ENCODE assay signal across 10 mouse cellular contexts in the genomic region with DNA sequence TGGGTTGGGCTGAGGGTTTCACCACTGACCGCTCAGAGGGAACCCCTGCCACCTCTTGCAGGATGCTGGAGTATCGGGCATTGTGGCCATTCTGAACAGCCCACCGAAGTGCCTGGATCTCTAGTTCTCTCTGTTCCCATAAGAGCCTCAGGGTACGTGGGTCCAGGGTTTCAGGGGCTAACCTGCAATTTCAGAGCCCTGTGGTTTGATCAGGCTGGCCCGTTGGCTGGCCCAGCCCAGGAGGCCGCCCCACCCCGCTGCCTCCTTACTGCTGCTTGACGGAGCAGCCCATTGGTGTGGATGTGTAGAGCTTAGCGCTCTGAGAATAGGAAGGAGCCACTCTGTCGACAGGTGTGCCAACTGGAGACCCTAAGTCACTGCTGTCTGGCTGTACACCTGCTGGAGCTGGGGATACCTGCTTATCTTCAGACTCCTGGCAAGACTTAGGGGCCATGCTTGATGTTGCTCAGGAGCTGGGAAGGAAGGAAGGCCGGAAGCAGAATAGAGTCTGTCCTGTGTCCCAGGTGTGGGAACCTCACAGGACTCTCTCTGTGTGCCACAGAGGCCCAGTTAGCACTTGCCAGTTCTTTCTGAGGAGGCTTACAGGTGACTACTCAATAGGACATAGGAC. TPM values are rescaled to one million over a fixed set of nuclear protein-coding genes. Genes with fewer than 3 reads are reported as not detected.
DNase-seq lines count a peak whose midpoint lies in the region; ATAC-seq and TF ChIP-seq lines count a peak whose summit lies in the region.
"Had no signal": no experiment of that assay in that cellular context is flagged by ENCODE, and none has a peak within 500 bp of the region (broad histone marks: within the 10 kb centered on the region; RNA-seq: fewer than 3 reads in every experiment).

A gene (minus strand): TSS at position 476 of the 631 bp plus-strand sequence.

- no peak for DNase-seq in heart, adult 2 months
- no peak for DNase-seq in midbrain, embryonic 14.5 days
- DNase-seq in thymus, adult 18-20 months, result no peak
- DNase-seq in gastrocnemius, postnatal 4 days (ENCODE audit: low spot score in 2 of 2), result no peak
- no peak for DNase-seq in thymus, postnatal 10 days (ENCODE audit: low spot score in 2 of 2)
- DNase-seq: thymus, postnatal 14 days had no signal

- no peak for ATAC-seq in heart, embryonic 13.5 days (ENCODE audit: extremely low read depth, insufficient number of reproducible peaks, low FRiP score, low TSS enrichment)
- ATAC-seq in hindbrain, embryonic 15.5 days (ENCODE audit: low FRiP score, low read depth), result no peak
- ATAC-seq in midbrain, embryonic 14.5 days (ENCODE audit: low FRiP score, low TSS enrichment), result no peak

- no peak for TF ChIP-seq EP300 in heart, adult 2 months (IDR thresholded peaks at IDR 0.05; ENCODE audit: insufficient read depth, low read depth, low read length)

- H3K27ac ChIP-seq in heart, embryonic 13.5 days (replicated peaks), result peak within 1 kb of the TSS; percentile 74
- no peak within 1 kb of the TSS for H3K27ac ChIP-seq in heart, adult 2 months
- peak within 1 kb of the TSS; percentile 24; the same call in 1 of the 2 replicates for H3K27ac ChIP-seq in bone marrow, adult 2 months (ENCODE audit: control insufficient read depth, insufficient read depth, low read depth, low read length, poor library complexity)
- peak within 1 kb of the TSS; percentile 54 for H3K27ac ChIP-seq in hindbrain, embryonic 15.5 days (replicated peaks)
- H3K27ac ChIP-seq in midbrain, embryonic 14.5 days (replicated peaks; ENCODE audit: low read depth, low read length), result peak within 1 kb of the TSS; percentile 90

- H3K4me2 ChIP-seq in heart, embryonic 13.5 days, result peak within 1 kb of the TSS; percentile 77
- peak within 1 kb of the TSS; percentile 98 for H3K4me2 ChIP-seq in hindbrain, embryonic 15.5 days
- peak within 1 kb of the TSS; percentile 95 for H3K4me2 ChIP-seq in midbrain, embryonic 14.5 days (ENCODE audit: low read length)

- peak within 1 kb of the TSS; percentile 84 for H3K9ac ChIP-seq in heart, embryonic 13.5 days
- H3K9ac ChIP-seq in heart, adult 2 months (ENCODE audit: low read depth, low read length), result no peak within 1 kb of the TSS
- 0 out of 2 replicates have a peak within 1 kb of the TSS, but pooled peaks have one; percentile 65 for H3K9ac ChIP-seq in hindbrain, embryonic 15.5 days
- peak within 1 kb of the TSS; percentile 61 for H3K9ac ChIP-seq in midbrain, embryonic 14.5 days (replicated peaks; ENCODE audit: low read length)

- TF ChIP-seq POLR2A in heart, adult 2 months (IDR thresholded peaks at IDR 0.05; ENCODE audit: insufficient read depth, low read depth, low read length), result no peak
- TF ChIP-seq POLR2A in bone marrow, adult 2 months (IDR thresholded peaks at IDR 0.05; ENCODE audit: borderline replicate concordance, control insufficient read depth, low read depth, low read length), result no peak

- no peak for TF ChIP-seq CTCF in heart, adult 2 months (IDR thresholded peaks at IDR 0.05)
- TF ChIP-seq CTCF in bone marrow, adult 2 months (IDR thresholded peaks at IDR 0.05; ENCODE audit: control insufficient read depth, insufficient read depth, low read length), result no peak

- H3K9me3 ChIP-seq in heart, embryonic 13.5 days, result no peaks in the 10 kb centered on the region
- H3K9me3 ChIP-seq in hindbrain, embryonic 15.5 days, result no peaks in the 10 kb centered on the region
- no peaks in the 10 kb centered on the region for H3K9me3 ChIP-seq in midbrain, embryonic 14.5 days (ENCODE audit: control insufficient read depth, low read length)

- peaks cover 11% of the 10 kb centered on the region for H3K36me3 ChIP-seq in heart, embryonic 13.5 days
- H3K36me3 ChIP-seq in heart, adult 2 months (ENCODE audit: control insufficient read depth, insufficient read depth, low read length), result no peaks in the 10 kb centered on the region
- H3K36me3 ChIP-seq in hindbrain, embryonic 15.5 days, result no peaks in the 10 kb centered on the region
- H3K36me3 ChIP-seq in midbrain, embryonic 14.5 days (ENCODE audit: control insufficient read depth, insufficient read depth, low read length), result 0 out of 2 replicates have a peak, but pooled peaks cover 5% of the 10 kb centered on the region

- peaks cover 12% of the 10 kb centered on the region for H3K27me3 ChIP-seq in heart, embryonic 13.5 days (replicated peaks)
- H3K27me3 ChIP-seq in heart, adult 2 months (ENCODE audit: control insufficient read depth, insufficient read depth, low read length), result no peaks in the 10 kb centered on the region
- H3K27me3 ChIP-seq in hindbrain, embryonic 15.5 days, result no peaks in the 10 kb centered on the region
- no peaks in the 10 kb centered on the region for H3K27me3 ChIP-seq in midbrain, embryonic 14.5 days (ENCODE audit: control insufficient read depth, insufficient read depth, low read length)

- peaks cover 43% of the 10 kb centered on the region for H3K4me1 ChIP-seq in heart, embryonic 13.5 days
- H3K4me1 ChIP-seq in heart, adult 2 months (ENCODE audit: control insufficient read depth, insufficient read depth, low read length), result peaks cover 2% of the 10 kb centered on the region; the same call in 1 of the 2 replicates
- peaks cover 6% of the 10 kb centered on the region for H3K4me1 ChIP-seq in bone marrow, adult 2 months (ENCODE audit: control insufficient read depth, insufficient read depth, low read length)
- H3K4me1 ChIP-seq in hindbrain, embryonic 15.5 days (replicated peaks), result peaks cover 20% of the 10 kb centered on the region
- peaks cover 13% of the 10 kb centered on the region for H3K4me1 ChIP-seq in midbrain, embryonic 14.5 days (ENCODE audit: control insufficient read depth, insufficient read depth, low read length)

- peak within 1 kb of the TSS; percentile 67 for H3K4me3 ChIP-seq in heart, embryonic 13.5 days
- no peak within 1 kb of the TSS for H3K4me3 ChIP-seq in heart, adult 2 months
- no peak within 1 kb of the TSS for H3K4me3 ChIP-seq in bone marrow, adult 2 months (replicated peaks; ENCODE audit: control insufficient read depth, low read depth, low read length)
- H3K4me3 ChIP-seq in hindbrain, embryonic 15.5 days, result peak within 1 kb of the TSS; percentile 65
- H3K4me3 ChIP-seq in midbrain, embryonic 14.5 days (replicated peaks; ENCODE audit: low read depth, low read length), result peak within 1 kb of the TSS; percentile 66

- 86% methylated on average over 11 of the region's 11 CpGs for WGBS in heart, embryonic 13.5 days
- WGBS in heart, adult 2 months, result 90% methylated on average over 11 of the region's 11 CpGs
- WGBS in bone marrow, adult 2 months, result 90% methylated on average over 11 of the region's 11 CpGs
- WGBS in hindbrain, embryonic 15.5 days, result 96% methylated on average over 11 of the region's 11 CpGs
- 90% methylated on average over 11 of the region's 11 CpGs for WGBS in midbrain, embryonic 14.5 days

- no peaks in the 10 kb centered on the region for H3K79me2 ChIP-seq in heart, adult 2 months (replicated peaks; ENCODE audit: control insufficient read depth, insufficient read depth, low read length)

- intact Hi-C loops in heart, adult 2 months (cut with DNase I), result no loop called here

RNA-seq across cellular contexts. Expression of the gene that starts here (rescaled TPM):
- 0.56 and 0.72 TPM in 2 replicates for polyA plus RNA-seq in heart, embryonic 13.5 days (2015; fragmentation: Nextera tagmentation; extraction: Ambion mirVana)
- not detected for total RNA-seq in heart, adult 2 months (2021)
- polyA plus RNA-seq in heart, adult 2 months (2012; rRNA removed), result 0.18 and 0.20 TPM in 2 replicates
- polyA plus RNA-seq in bone marrow, adult 2 months (2011; ENCODE audit: insufficient read depth, insufficient read length, low replicate concordance, missing spikeins), result 0.47 and 1.9 TPM in 2 replicates
- 0.68 and 0.70 TPM in 2 replicates for polyA plus RNA-seq in hindbrain, embryonic 15.5 days (2015; fragmentation: Nextera tagmentation; extraction: Ambion mirVana)
- polyA plus RNA-seq in midbrain, embryonic 14.5 days (2014; fragmentation: Nextera tagmentation; extraction: Ambion mirVana), result 0.88 and 1.1 TPM in 2 replicates
- total RNA-seq in gastrocnemius, postnatal 4 days (2021), result not detected
- total RNA-seq: heart, postnatal 25 days had no signal

Comparison
In these comparisons a context has a peak if more than half of its experiments do, and no peak if none do; other contexts are left out.
1. H3K4me3 ChIP-seq: peak in heart, embryonic 13.5 days (single experiment), hindbrain, embryonic 15.5 days (single experiment) and midbrain, embryonic 14.5 days (single experiment); none in heart, adult 2 months (single experiment) and bone marrow, adult 2 months (single experiment).
2. Peak in every context shown above with its lines, with median percentiles within 50 percentile points of each other: H3K4me2 ChIP-seq.